Mouse (Mus musculus) large intestine, adult 2 months (tissue): ENCODE data around the gene Madcam1. TPM values are rescaled to one million over a fixed set of nuclear protein-coding genes. Genes with fewer than 3 reads are reported as not detected.

Experiments
- DNase-seq: peaks from one replicate; pipeline ENCODE4 v3.0.0-alpha.2; 2012; ENCODE audit warnings: low read depth, low spot score
- WGBS: fragments of 180-500 bp; shearing (Covaris S2); methylation state at CpG from one replicate; pipeline ENCODE4 v1.1.7; 2018; 5-methylcytosine and 5-hydroxymethylcytosine counted together
- polyA plus RNA-seq: library from polyadenylated mRNA; depleted of rRNA; stranded (reverse); fragments of >200 nt; gene quantifications from 2 replicates; pipeline ENCODE4 v1.2.3, GENCODE M21; 2012; rRNA removed

Gene Madcam1
- polyA plus RNA-seq, 1 experiment, result 17.1 TPM

GRCm38 (mm10) chr10:79705951-79706350, 41.6 kb downstream of the Madcam1 start:
- WGBS, result 55% methylated on average over 5 of the region's 5 CpGs
- DNase-seq, result no peak

GRCm38 (mm10) chr10:79706406-79707094, 42.2 kb downstream of the Madcam1 start:
- no peak for DNase-seq
- 39% methylated on average over 5 of the region's 5 CpGs for WGBS

- DNase-seq, result no peak
- 60% methylated on average over 1 of the region's 1 CpGs for WGBS
Observed at GRCm38 (mm10) chr10:79707162-79707561, 42.8 kb downstream of the Madcam1 start.

- 29% methylated on average over 4 of the region's 4 CpGs for WGBS
- DNase-seq, result no peak
Observed at GRCm38 (mm10) chr10:79707759-79708158, 43.4 kb downstream of the Madcam1 start.

DNA sequence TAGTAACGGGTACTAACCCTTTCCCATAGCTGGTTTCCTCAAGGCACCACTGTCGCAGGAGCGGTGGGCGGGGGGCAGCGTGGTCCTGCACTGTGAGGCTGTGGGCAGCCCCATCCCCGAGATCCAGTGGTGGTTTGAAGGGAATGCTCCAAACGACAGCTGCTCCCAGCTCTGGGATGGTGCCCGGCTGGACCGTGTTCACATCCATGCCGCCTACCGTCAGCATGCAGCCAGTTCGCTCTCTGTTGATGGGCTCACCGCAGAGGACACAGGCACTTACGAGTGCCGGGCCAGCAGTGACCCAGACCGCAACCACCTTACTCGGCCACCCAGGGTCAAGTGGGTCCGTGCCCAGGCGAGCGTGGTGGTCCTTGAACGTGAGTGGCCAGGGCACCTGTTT, 44.3 kb downstream of the Madcam1 start:
- no peak for DNase-seq
- 83% methylated on average over 21 of the region's 21 CpGs for WGBS

GRCm38 (mm10) chr10:79709307-79709706, 44.9 kb downstream of the Madcam1 start:
- WGBS, result 75% methylated on average over 7 of the region's 7 CpGs
- no peak for DNase-seq

- WGBS, result 69% methylated on average over 1 of the region's 1 CpGs
- DNase-seq, result no peak
Observed at GRCm38 (mm10) chr10:79712029-79712428, 47.7 kb downstream of the Madcam1 start.

- 12% methylated on average over 6 of the region's 6 CpGs for WGBS
Observed at GRCm38 (mm10) chr10:79712499-79713126, 48.3 kb downstream of the Madcam1 start.

DNA sequence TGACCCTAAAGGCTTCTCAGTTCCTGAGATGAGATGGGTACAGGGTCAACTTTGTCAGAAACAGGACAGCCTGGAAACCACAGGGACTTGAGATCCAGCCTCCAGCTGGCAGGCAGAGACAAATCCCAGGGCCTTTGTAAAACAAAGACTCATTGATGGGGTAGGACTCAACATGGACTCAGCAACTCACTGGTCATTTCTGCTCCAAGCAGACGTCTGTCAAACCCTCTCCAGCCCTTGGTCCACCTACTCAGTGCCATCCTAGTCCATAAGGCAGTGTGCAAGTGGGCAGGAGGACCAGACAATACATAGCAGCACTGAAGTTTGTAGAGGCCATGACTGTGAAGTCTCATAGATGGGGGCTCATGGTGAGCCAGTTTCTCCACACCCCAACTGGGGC, 48.8 kb downstream of the Madcam1 start:
- no peak for DNase-seq
- 26% methylated on average over 1 of the region's 1 CpGs for WGBS

More at GRCm38 (mm10) chr10:79712499-79713126, 48.3 kb downstream of the Madcam1 start:
- DNase-seq, result no peak

DNA sequence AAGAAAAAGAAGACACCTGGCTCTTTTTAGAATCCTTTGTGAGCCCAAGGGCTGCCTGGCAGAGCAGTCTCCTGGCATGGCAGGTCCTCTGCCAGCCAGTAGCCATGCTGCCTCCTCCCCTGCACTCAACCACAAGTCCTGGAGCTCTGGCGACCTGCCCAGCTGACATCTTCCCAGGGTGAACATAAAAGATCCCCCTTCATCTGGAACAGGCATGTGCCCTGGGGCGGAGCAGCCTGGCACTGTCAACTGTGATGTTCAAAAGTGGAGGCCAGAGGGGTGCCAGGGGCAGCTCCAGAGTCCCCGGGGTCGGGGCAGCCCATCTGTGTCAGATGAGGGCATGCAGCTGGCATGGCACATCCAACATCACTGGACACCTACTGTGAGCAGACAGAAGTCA, 50.6 kb downstream of the Madcam1 start:
- 56% methylated on average over 4 of the region's 4 CpGs for WGBS
- DNase-seq, result no peak

GRCm38 (mm10) chr10:79716254-79716987, 52.1 kb downstream of the Madcam1 start, which contains the start of gene Hcn2:
TSS of gene Hcn2 (plus strand) at chr10:79716634.
- DNase-seq, result no peak
- WGBS, result 1% methylated on average over 80 of the region's 91 CpGs

DNA sequence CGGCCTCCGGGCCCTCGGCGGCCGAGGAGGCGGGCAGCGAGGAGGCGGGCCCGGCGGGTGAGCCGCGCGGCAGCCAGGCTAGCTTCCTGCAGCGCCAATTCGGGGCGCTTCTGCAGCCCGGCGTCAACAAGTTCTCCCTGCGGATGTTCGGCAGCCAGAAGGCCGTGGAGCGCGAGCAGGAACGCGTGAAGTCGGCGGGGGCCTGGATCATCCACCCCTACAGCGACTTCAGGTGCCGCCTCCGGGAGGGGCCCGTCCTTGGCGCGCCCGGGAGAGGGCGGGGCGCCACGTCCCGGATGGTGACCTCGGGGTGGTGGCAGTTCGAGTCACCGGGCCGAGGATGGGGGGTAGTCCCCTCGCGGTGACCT, 52.6 kb downstream of the Madcam1 start:
- 1% methylated on average over 44 of the region's 44 CpGs for WGBS
- DNase-seq, result no peak

- WGBS, result 2% methylated on average over 43 of the region's 43 CpGs
Observed at GRCm38 (mm10) chr10:79717640-79718357, 53.4 kb downstream of the Madcam1 start.

More at GRCm38 (mm10) chr10:79717640-79718357, 53.4 kb downstream of the Madcam1 start:
- no peak for DNase-seq

Other genes with a start within 250 kb of the Madcam1 start
- not detected in 2 replicates for gene Vmn2r83, start 195.8 kb upstream of the Madcam1 start, polyA plus RNA-seq
- 288 and 296 TPM in 2 replicates for gene Plpp2, start 130.8 kb upstream of the Madcam1 start, polyA plus RNA-seq
- gene Mier2, start 109.4 kb upstream of the Madcam1 start, polyA plus RNA-seq, result 66.3 and 88.2 TPM in 2 replicates
- not detected in 2 replicates for gene Theg, start 77.2 kb upstream of the Madcam1 start, polyA plus RNA-seq
- gene C2cd4c, start 50.5 kb upstream of the Madcam1 start, polyA plus RNA-seq, result 0.66 and 0.68 TPM in 2 replicates
- gene Shc2, start 26.6 kb upstream of the Madcam1 start, polyA plus RNA-seq, result 1.4 and 1.9 TPM in 2 replicates
- 0.06 TPM in 1 of 2 replicates, not detected in the other for gene Odf3l2, start 18.8 kb upstream of the Madcam1 start, polyA plus RNA-seq
- gene Tpgs1, start 4.8 kb downstream of the Madcam1 start, polyA plus RNA-seq, result 43.3 and 49.2 TPM in 2 replicates
- 178 and 188 TPM in 2 replicates for gene Cdc34, start 17.6 kb downstream of the Madcam1 start, polyA plus RNA-seq
- gene Gzmm, start 24.5 kb downstream of the Madcam1 start, polyA plus RNA-seq, result 0.73 and 0.88 TPM in 2 replicates
- 808 and 1,022 TPM in 2 replicates for gene Bsg, start 39.9 kb downstream of the Madcam1 start, polyA plus RNA-seq
- gene Hcn2, start 52.1 kb downstream of the Madcam1 start, polyA plus RNA-seq, result 4.0 and 5.2 TPM in 2 replicates
- 57.5 and 63.7 TPM in 2 replicates for gene Polrmt, start 82.0 kb downstream of the Madcam1 start, polyA plus RNA-seq
- gene Fgf22, start 90.5 kb downstream of the Madcam1 start, polyA plus RNA-seq, result not detected in 2 replicates
- 119 and 129 TPM in 2 replicates for gene Rnf126, start 102.4 kb downstream of the Madcam1 start, polyA plus RNA-seq
- gene Fstl3, start 112.7 kb downstream of the Madcam1 start, polyA plus RNA-seq, result 12.9 and 13.6 TPM in 2 replicates
- 0.29 and 0.48 TPM in 2 replicates for gene Prss57, start 126.4 kb downstream of the Madcam1 start, polyA plus RNA-seq
- gene Palm, start 129.0 kb downstream of the Madcam1 start, polyA plus RNA-seq, result 15.4 and 17.6 TPM in 2 replicates
- 299 and 402 TPM in 2 replicates for gene Misp, start 156.4 kb downstream of the Madcam1 start, polyA plus RNA-seq
- 255 and 340 TPM in 2 replicates for gene Ptbp1, start 189.9 kb downstream of the Madcam1 start, polyA plus RNA-seq
- 1.6 and 1.8 TPM in 2 replicates for gene Prtn3, start 209.9 kb downstream of the Madcam1 start, polyA plus RNA-seq
- gene Plppr3, start 210.1 kb downstream of the Madcam1 start, polyA plus RNA-seq, result 3.4 and 4.6 TPM in 2 replicates
- not detected in 2 replicates for gene Elane, start 221.7 kb downstream of the Madcam1 start, polyA plus RNA-seq
- 166 and 209 TPM in 2 replicates for gene Cfd, start 226.3 kb downstream of the Madcam1 start, polyA plus RNA-seq
- gene Med16, start 244.4 kb downstream of the Madcam1 start, polyA plus RNA-seq, result 28.6 and 36.5 TPM in 2 replicates
- not detected in 2 replicates for gene Gm26602, start 246.3 kb downstream of the Madcam1 start, polyA plus RNA-seq